Mouse (Mus musculus) cerebellum, adult 18-20 months (tissue): ENCODE results near the gene 1700016C15Rik.
A peak's percentile ranks its signal among the peaks of the same experiment; 100 is the strongest.

Source experiments
- DNase-seq, 2 experiments: peaks; one replicate each; pipeline ENCODE4 v3.0.0; 2021

Gene 1700016C15Rik

DNA sequence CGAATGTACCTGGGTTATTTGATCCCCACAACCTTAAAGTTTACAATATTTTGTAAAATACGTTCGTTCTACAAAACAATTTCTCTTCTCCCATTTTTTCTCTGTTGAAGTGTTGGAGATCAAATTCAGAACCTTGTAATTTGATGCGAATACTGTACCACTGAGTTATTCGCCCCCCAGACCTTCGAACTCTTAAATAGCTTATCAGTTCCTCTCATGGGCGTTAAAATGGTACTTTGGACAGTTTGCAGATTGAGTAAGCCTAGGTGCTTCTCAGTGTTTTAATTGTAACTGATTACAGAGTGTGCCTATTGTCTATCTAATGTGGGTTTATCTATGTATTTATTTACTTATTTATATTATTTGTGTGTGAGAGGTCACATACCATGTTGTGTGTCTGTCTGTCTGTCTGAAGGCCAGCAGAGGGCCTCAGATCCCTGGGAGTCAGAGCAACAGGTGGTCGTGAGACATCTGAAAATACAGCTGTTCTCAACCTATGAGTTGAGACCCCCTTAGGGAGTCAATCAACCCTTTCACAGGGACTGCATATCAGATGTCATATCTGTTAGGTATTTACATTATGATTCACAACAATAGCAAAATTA is 67.6 kb downstream of the 1700016C15Rik start:
- peak; percentile 10 to 24 for DNase-seq
